Mouse (Mus musculus) intestine, embryonic 16.5 days (tissue): ENCODE results near the gene Tmem141. TPM values are rescaled to one million over a fixed set of nuclear protein-coding genes. Genes with fewer than 3 reads are reported as not detected.

ENCODE experiments used
- ATAC-seq: fragments of 200-750 bp; cut with Nextera tagmentation; 2 replicates; pipeline ENCODE4 v1.8.0; 2017; ENCODE audit warnings: moderate TSS enrichment, moderate library complexity
- H3K27ac ChIP-seq: fragments of 300-500 bp; sonication (generic); 2 replicates; pipeline ENCODE4 v1.5.1; 2014; ENCODE audit warnings: mild to moderate bottlenecking, low read length
- H3K27me3 ChIP-seq: fragments of 300-500 bp; sonication (generic); replicated peaks from 2 replicates; pipeline ENCODE4 v1.6.1; 2014; ENCODE audit warnings: low read length, control low read depth, mixed read lengths; ENCODE audit not compliant: control insufficient read depth, insufficient read depth
- H3K36me3 ChIP-seq: fragments of 300-500 bp; sonication (generic); 2 replicates; pipeline ENCODE4 v1.6.1; 2014; ENCODE audit warnings: low read length, control low read depth; ENCODE audit not compliant: control insufficient read depth, insufficient read depth
- H3K4me1 ChIP-seq: fragments of 300-500 bp; sonication (generic); 2 replicates; pipeline ENCODE4 v1.6.1; 2014; ENCODE audit warnings: low read length, control low read depth, mixed read lengths; ENCODE audit not compliant: control insufficient read depth, insufficient read depth
- H3K4me2 ChIP-seq: fragments of 300-500 bp; sonication (generic); 2 replicates; pipeline ENCODE4 v1.6.1; 2014; ENCODE audit warnings: low read depth, low read length, control low read depth
- H3K4me3 ChIP-seq: fragments of 300-500 bp; sonication (generic); 2 replicates; pipeline ENCODE4 v1.5.1; 2014; ENCODE audit warnings: mild to moderate bottlenecking, low read length
- H3K9ac ChIP-seq: fragments of 300-500 bp; sonication (generic); 2 replicates; pipeline ENCODE4 v1.6.1; 2014; ENCODE audit warnings: low read depth, low read length
- H3K9me3 ChIP-seq: fragments of 300-500 bp; sonication (generic); 2 replicates; pipeline ENCODE4 v1.6.1; 2016; ENCODE audit warnings: low read length, control low read depth; ENCODE audit not compliant: control insufficient read depth
- WGBS: fragments of 180-500 bp; shearing (Covaris S2); extraction: QIAGEN DNeasy Blood & Tissue Kit; methylation state at CpG from one replicate; pipeline ENCODE4 v1.1.7; 2014; 5-methylcytosine and 5-hydroxymethylcytosine counted together
- polyA plus RNA-seq: library from polyadenylated mRNA; unstranded; fragments of >200 nt; fragmentation: Nextera tagmentation; extraction: Ambion mirVana; gene quantifications from 2 replicates; pipeline ENCODE4 v1.2.1, GENCODE M21; 2015

Gene Tmem141
- polyA plus RNA-seq, 1 experiment from 2014 or later, result 26.6 TPM

- 12% methylated on average over 21 of the region's 21 CpGs for WGBS
- no peak for ATAC-seq
- Histone ChIP-seq H3K4me2 (peak overlapping the region; percentile 81), H3K9me3 (0 out of 2 replicates have a peak, but pooled peaks cover 4% of the 10 kb centered on the region), H3K27ac (peak overlapping the region; percentile 93), H3K4me3 (peak overlapping the region; percentile 69), H3K27me3 (peaks cover 48% of the 10 kb centered on the region), H3K9ac (peak overlapping the region; percentile 81), H3K4me1 (peaks cover 68% of the 10 kb centered on the region), H3K36me3 (no peaks in the 10 kb centered on the region)
Observed at GRCm38 (mm10) chr2:25575432-25576027, 46.3 kb downstream of the Tmem141 start.

GRCm38 (mm10) chr2:25574579-25575431 is 47.0 kb downstream of the Tmem141 start, which contains the start of the genes Mamdc4 and Phpt1:
Gene Mamdc4 (minus strand): TSS chr2:25574845.
Gene Phpt1 (minus strand): TSS chr2:25575224.
- H3K4me2 ChIP-seq, result peak within 1 kb of the TSS; percentile 93
- peaks cover 40% of the 10 kb centered on the region for H3K27me3 ChIP-seq
- peak within 1 kb of the TSS; percentile 93 for H3K27ac ChIP-seq
- peak within 1 kb of the TSS; percentile 81 for H3K9ac ChIP-seq
- WGBS, result under 1% methylated on average over 43 of the region's 45 CpGs
- no peaks in the 10 kb centered on the region for H3K36me3 ChIP-seq
- peak; percentile 91 for ATAC-seq
- peak within 1 kb of the TSS; percentile 69 for H3K4me3 ChIP-seq
- 0 out of 2 replicates have a peak, but pooled peaks cover 4% of the 10 kb centered on the region for H3K9me3 ChIP-seq
- H3K4me1 ChIP-seq, result peaks cover 61% of the 10 kb centered on the region

- WGBS, result 12% methylated on average over 11 of the region's 11 CpGs
- ATAC-seq, result no peak
- Histone ChIP-seq H3K36me3 (no peaks in the 10 kb centered on the region; the same call in 1 of the 2 replicates), H3K9ac (peak overlapping the region; percentile 81), H3K4me1 (peaks cover 54% of the 10 kb centered on the region), H3K27ac (peak overlapping the region; percentile 93), H3K4me2 (peak overlapping the region; percentile 93), H3K9me3 (0 out of 2 replicates have a peak, but pooled peaks cover 4% of the 10 kb centered on the region), H3K27me3 (peaks cover 34% of the 10 kb centered on the region), H3K4me3 (peak overlapping the region; percentile 69)
Observed at GRCm38 (mm10) chr2:25574136-25574535, 47.7 kb downstream of the Tmem141 start.

GRCm38 (mm10) chr2:25573068-25573467 is 48.7 kb downstream of the Tmem141 start:
- peak overlapping the region; percentile 81 for H3K9ac ChIP-seq
- WGBS, result 71% methylated on average over 2 of the region's 2 CpGs
- peaks cover 23% of the 10 kb centered on the region for H3K27me3 ChIP-seq
- ATAC-seq, result peak; percentile 38
- H3K4me3 ChIP-seq, result peak overlapping the region; percentile 69
- peak overlapping the region; percentile 93 for H3K4me2 ChIP-seq
- H3K27ac ChIP-seq, result peak overlapping the region; percentile 93
- no peaks in the 10 kb centered on the region; the same call in 1 of the 2 replicates for H3K36me3 ChIP-seq
- peaks cover 45% of the 10 kb centered on the region for H3K4me1 ChIP-seq
- H3K9me3 ChIP-seq, result no peaks in the 10 kb centered on the region

- H3K4me3 ChIP-seq, result peak overlapping the region; percentile 53
- H3K36me3 ChIP-seq, result peaks cover 3% of the 10 kb centered on the region; the same call in 1 of the 2 replicates
- peak overlapping the region; percentile 67 for H3K9ac ChIP-seq
- 53% methylated on average over 4 of the region's 4 CpGs for WGBS
- no peaks in the 10 kb centered on the region for H3K9me3 ChIP-seq
- H3K4me1 ChIP-seq, result peaks cover 32% of the 10 kb centered on the region
- ATAC-seq, result peak; percentile 54
- peak overlapping the region; percentile 43 for H3K4me2 ChIP-seq
- H3K27ac ChIP-seq, result peak overlapping the region; percentile 82
- peaks cover 4% of the 10 kb centered on the region for H3K27me3 ChIP-seq
Observed at GRCm38 (mm10) chr2:25571221-25571620, 50.6 kb downstream of the Tmem141 start.

Other genes with a start within 250 kb of the Tmem141 start
- gene Sapcd2, start 249.7 kb downstream of the Tmem141 start, polyA plus RNA-seq, result 56.7 and 66.4 TPM in 2 replicates
- gene Entpd2, start 226.1 kb downstream of the Tmem141 start, polyA plus RNA-seq, result 23.7 and 27.4 TPM in 2 replicates
- 48.9 and 51.1 TPM in 2 replicates for gene Npdc1, start 222.7 kb downstream of the Tmem141 start, polyA plus RNA-seq
- gene Fut7, start 198.7 kb downstream of the Tmem141 start, polyA plus RNA-seq, result 0.13 and 0.33 TPM in 2 replicates
- 2.1 and 2.8 TPM in 2 replicates for gene Abca2, start 193.3 kb downstream of the Tmem141 start, polyA plus RNA-seq
- gene Clic3, start 165.2 kb downstream of the Tmem141 start, polyA plus RNA-seq, result 2.6 and 2.7 TPM in 2 replicates
- gene Paxx, start 160.9 kb downstream of the Tmem141 start, polyA plus RNA-seq, result 31.5 and 37.4 TPM in 2 replicates
- gene Ptgds, start 152.0 kb downstream of the Tmem141 start, polyA plus RNA-seq, result 4.0 and 4.5 TPM in 2 replicates
- gene Lcn12, start 128.1 kb downstream of the Tmem141 start, polyA plus RNA-seq, result 0.32 TPM in 1 of 2 replicates, not detected in the other
- gene Fbxw5, start 121.3 kb downstream of the Tmem141 start, polyA plus RNA-seq, result 70.2 and 71.9 TPM in 2 replicates
- gene C8g, start 120.3 kb downstream of the Tmem141 start, polyA plus RNA-seq, result 6.8 and 8.5 TPM in 2 replicates
- 28.4 and 34.1 TPM in 2 replicates for gene Traf2, start 75.1 kb downstream of the Tmem141 start, polyA plus RNA-seq
- gene Edf1, start 64.2 kb downstream of the Tmem141 start, polyA plus RNA-seq, result 343 and 364 TPM in 2 replicates
- 582 and 797 TPM in 2 replicates for gene Mamdc4, start 47.2 kb downstream of the Tmem141 start, polyA plus RNA-seq
- gene Phpt1, start 46.8 kb downstream of the Tmem141 start, polyA plus RNA-seq, result 145 and 176 TPM in 2 replicates
- 0.93 and 1.4 TPM in 2 replicates for gene Ajm1, start 40.2 kb downstream of the Tmem141 start, polyA plus RNA-seq
- 45.8 and 52.7 TPM in 2 replicates for gene Rabl6, start 13.5 kb downstream of the Tmem141 start, polyA plus RNA-seq
- gene Ccdc183, start 4.3 kb downstream of the Tmem141 start, polyA plus RNA-seq, result 0.12 and 0.18 TPM in 2 replicates
- 6.6 and 7.1 TPM in 2 replicates for gene Fcna, start 6.0 kb upstream of the Tmem141 start, polyA plus RNA-seq
- not detected in 2 replicates for gene Lcn8, start 31.1 kb upstream of the Tmem141 start, polyA plus RNA-seq
- gene Lcn5, start 35.9 kb upstream of the Tmem141 start, polyA plus RNA-seq, result not detected in 2 replicates
- gene Lcn6, start 54.8 kb upstream of the Tmem141 start, polyA plus RNA-seq, result not detected in 2 replicates
- not detected in 2 replicates for gene Lcn10, start 60.7 kb upstream of the Tmem141 start, polyA plus RNA-seq
- gene Obp2a, start 78.0 kb upstream of the Tmem141 start, polyA plus RNA-seq, result not detected in 2 replicates
- gene Bmyc, start 84.7 kb upstream of the Tmem141 start, polyA plus RNA-seq, result 82.8 and 94.2 TPM in 2 replicates
- gene Obp2b, start 115.0 kb upstream of the Tmem141 start, polyA plus RNA-seq, result not detected in 2 replicates
- gene Lcn3, start 143.6 kb upstream of the Tmem141 start, polyA plus RNA-seq, result not detected in 2 replicates
- gene Lcn11, start 155.0 kb upstream of the Tmem141 start, polyA plus RNA-seq, result not detected in 2 replicates
- not detected in 2 replicates for gene Gm13539, start 160.3 kb upstream of the Tmem141 start, polyA plus RNA-seq
- gene Glt6d1, start 193.8 kb upstream of the Tmem141 start, polyA plus RNA-seq, result not detected in 2 replicates
- not detected in 2 replicates for gene Lcn9, start 201.1 kb upstream of the Tmem141 start, polyA plus RNA-seq
- not detected in 2 replicates for gene Sohlh1, start 225.2 kb upstream of the Tmem141 start, polyA plus RNA-seq
- 0.31 and 0.54 TPM in 2 replicates for gene Kcnt1, start 241.7 kb upstream of the Tmem141 start, polyA plus RNA-seq